Comparison of ENCODE assay signal across 19 mouse cellular contexts in the genomic region with DNA sequence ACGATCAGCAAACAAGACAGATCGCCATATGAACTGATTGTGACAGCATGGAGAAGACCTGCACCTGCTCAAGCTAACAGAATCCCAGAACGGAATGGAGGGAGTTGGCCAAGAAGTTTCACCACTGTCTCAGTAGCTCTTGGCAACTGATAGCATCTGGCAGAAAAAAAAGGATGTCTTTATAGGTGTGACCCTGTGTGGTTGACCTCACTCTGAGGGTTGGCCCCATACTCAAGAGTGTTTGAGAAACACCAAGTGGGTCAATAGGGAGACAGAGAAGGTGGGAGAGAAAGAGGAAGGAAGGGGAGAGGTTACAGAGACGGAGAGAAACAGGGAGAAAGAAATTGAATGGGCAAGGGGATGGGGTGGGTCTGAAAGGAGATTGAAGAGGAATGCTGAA. TPM values are rescaled to one million over a fixed set of nuclear protein-coding genes. Genes with fewer than 3 reads are reported as not detected.
DNase-seq lines count a peak whose midpoint lies in the region; ATAC-seq and TF ChIP-seq lines count a peak whose summit lies in the region.
"Had no signal": no experiment of that assay in that cellular context is flagged by ENCODE, and none has a peak within 500 bp of the region (broad histone marks: within the 10 kb centered on the region; RNA-seq: fewer than 3 reads in every experiment).

No protein-coding gene starts in this region.

- ATAC-seq in heart, embryonic 12.5 days (ENCODE audit: insufficient number of reproducible peaks, low FRiP score), result no peak
- no peak for ATAC-seq in lung, postnatal 0 days
- peak; percentile 78 for ATAC-seq in megakaryocyte progenitor cell, adult 5-6 weeks (replicated peaks; ENCODE audit: poor library complexity)
- no peak for ATAC-seq in hindbrain, embryonic 12.5 days (ENCODE audit: low FRiP score)
- ATAC-seq: forebrain, embryonic 15.5 days; hindbrain, embryonic 16.5 days; inflammation-experienced regulatory T-cells, adult 6 months; Patski had no signal

- no peak for TF ChIP-seq EP300 in lung, postnatal 0 days (IDR thresholded peaks at IDR 0.05)

- H3K27me3 ChIP-seq in heart, embryonic 12.5 days (replicated peaks), result no peaks in the 10 kb centered on the region
- no peaks in the 10 kb centered on the region for H3K27me3 ChIP-seq in lung, postnatal 0 days (replicated peaks; ENCODE audit: insufficient read depth, low read length)
- no peaks in the 10 kb centered on the region for H3K27me3 ChIP-seq in hindbrain, embryonic 12.5 days
- H3K27me3 ChIP-seq: CH12.LX; embryonic facial prominence, embryonic 12.5 days; forebrain, embryonic 15.5 days had no signal

- no peaks in the 10 kb centered on the region for H3K9me3 ChIP-seq in heart, embryonic 12.5 days (replicated peaks)
- no peaks in the 10 kb centered on the region for H3K9me3 ChIP-seq in lung, postnatal 0 days (ENCODE audit: low read length)
- H3K9me3 ChIP-seq in hindbrain, embryonic 12.5 days (replicated peaks), result no peaks in the 10 kb centered on the region
- H3K9me3 ChIP-seq: embryonic facial prominence, embryonic 12.5 days; forebrain, embryonic 15.5 days had no signal

- DNase-seq in heart, postnatal 36 days, result no peak
- DNase-seq in lung, postnatal 36 days, result peak; percentile 42
- DNase-seq in lung, postnatal 0 days (ENCODE audit: low spot score), result no peak
- no peak for DNase-seq in adrenal gland, postnatal 25 days
- DNase-seq: adrenal gland, adult 2 months; cerebellum, adult 11 months; cerebellum, adult 8-10 months; cerebellum, postnatal 14 days; gastrocnemius, postnatal 10 days; heart, postnatal 10 days had no signal

- intact Hi-C loops in heart, postnatal 36 days (cut with DNase I), result no loop called here

- no peak overlapping the region for H3K4me3 ChIP-seq in heart, embryonic 12.5 days
- H3K4me3 ChIP-seq in lung, postnatal 0 days (ENCODE audit: low read depth, low read length), result no peak overlapping the region
- H3K4me3 ChIP-seq in hindbrain, embryonic 12.5 days, result no peak overlapping the region
- H3K4me3 ChIP-seq: embryonic facial prominence, embryonic 12.5 days; forebrain, embryonic 15.5 days had no signal

- no peak for TF ChIP-seq CTCF in lung, postnatal 0 days (IDR thresholded peaks at IDR 0.05)

- no peak overlapping the region for H3K9ac ChIP-seq in heart, embryonic 12.5 days
- H3K9ac ChIP-seq in lung, postnatal 0 days (replicated peaks; ENCODE audit: low read depth), result no peak overlapping the region
- no peak overlapping the region for H3K9ac ChIP-seq in hindbrain, embryonic 12.5 days
- H3K9ac ChIP-seq: embryonic facial prominence, embryonic 12.5 days; forebrain, embryonic 15.5 days had no signal

- H3K27ac ChIP-seq in heart, embryonic 12.5 days (ENCODE audit: poor library complexity, severe bottlenecking), result peak overlapping the region; percentile 6; the same call in 1 of the 2 replicates
- H3K27ac ChIP-seq in lung, postnatal 0 days (ENCODE audit: low read length), result no peak overlapping the region
- H3K27ac ChIP-seq in hindbrain, embryonic 12.5 days, result no peak overlapping the region
- H3K27ac ChIP-seq: embryonic facial prominence, embryonic 12.5 days; forebrain, embryonic 15.5 days had no signal

- WGBS in heart, embryonic 12.5 days, result 72% methylated on average over 4 of the region's 4 CpGs
- 53% methylated on average over 4 of the region's 4 CpGs for WGBS in lung, postnatal 0 days
- WGBS in hindbrain, embryonic 12.5 days, result 87% methylated on average over 4 of the region's 4 CpGs

- peaks cover 35% of the 10 kb centered on the region for H3K4me1 ChIP-seq in heart, embryonic 12.5 days (replicated peaks)
- H3K4me1 ChIP-seq in lung, postnatal 0 days (ENCODE audit: insufficient read depth, low read depth, low read length), result no peaks in the 10 kb centered on the region; the same call in 1 of the 2 replicates
- no peaks in the 10 kb centered on the region for H3K4me1 ChIP-seq in hindbrain, embryonic 12.5 days

- H3K4me2 ChIP-seq in heart, embryonic 12.5 days, result no peak overlapping the region
- no peak overlapping the region for H3K4me2 ChIP-seq in lung, postnatal 0 days (replicated peaks; ENCODE audit: low read depth, low read length)
- H3K4me2 ChIP-seq in hindbrain, embryonic 12.5 days (replicated peaks), result no peak overlapping the region
- H3K4me2 ChIP-seq: embryonic facial prominence, embryonic 12.5 days; forebrain, embryonic 15.5 days had no signal

- no peaks in the 10 kb centered on the region for H3K36me3 ChIP-seq in heart, embryonic 12.5 days
- no peaks in the 10 kb centered on the region for H3K36me3 ChIP-seq in lung, postnatal 0 days (ENCODE audit: insufficient read depth, low read length)
- H3K36me3 ChIP-seq in hindbrain, embryonic 12.5 days, result no peaks in the 10 kb centered on the region
- H3K36me3 ChIP-seq: embryonic facial prominence, embryonic 12.5 days; forebrain, embryonic 15.5 days had no signal

RNA-seq across cellular contexts. Expression of gene Calcrl, which starts 41.4 kb away (rescaled TPM):
- 65.1 and 69.5 TPM in 2 replicates for polyA plus RNA-seq in heart, embryonic 12.5 days (2016; fragmentation: Nextera tagmentation; extraction: Ambion mirVana)
- 10 to 100 TPM; 29.2 to 31.4 TPM for total RNA-seq in heart, postnatal 36 days (2021)
- 347 and 455 TPM in 2 replicates for polyA plus RNA-seq in lung, postnatal 0 days (2015; fragmentation: Nextera tagmentation; extraction: Ambion mirVana)
- 11.1 and 17.5 TPM in 2 replicates for total RNA-seq in megakaryocyte progenitor cell, adult 5-6 weeks (2015)
- 41.4 and 51.3 TPM in 2 replicates for total RNA-seq in megakaryocyte progenitor cell, adult 5-6 weeks (2017)
- polyA plus RNA-seq in hindbrain, embryonic 12.5 days (2016; fragmentation: Nextera tagmentation; extraction: Ambion mirVana), result 15.4 and 18.4 TPM in 2 replicates
- total RNA-seq in adrenal gland, postnatal 25 days (2021), result 22.6 and 25.0 TPM in 2 replicates
- polyA plus RNA-seq: Patski had no signal
